Mouse (Mus musculus) liver, embryonic 14.5 days (tissue): ENCODE results near the gene Kantr.

Experiments used
- CTCF ChIP-seq: IDR thresholded peaks from 2 replicates; pipeline ENCODE4 v1.5.1; 2016; ENCODE audit warnings: antibody characterized with exemption, low read depth, control low read depth
- EP300 ChIP-seq: IDR thresholded peaks from 2 replicates; pipeline ENCODE4 v1.6.1; 2016; ENCODE audit warnings: antibody characterized with exemption, low read depth

DNA sequence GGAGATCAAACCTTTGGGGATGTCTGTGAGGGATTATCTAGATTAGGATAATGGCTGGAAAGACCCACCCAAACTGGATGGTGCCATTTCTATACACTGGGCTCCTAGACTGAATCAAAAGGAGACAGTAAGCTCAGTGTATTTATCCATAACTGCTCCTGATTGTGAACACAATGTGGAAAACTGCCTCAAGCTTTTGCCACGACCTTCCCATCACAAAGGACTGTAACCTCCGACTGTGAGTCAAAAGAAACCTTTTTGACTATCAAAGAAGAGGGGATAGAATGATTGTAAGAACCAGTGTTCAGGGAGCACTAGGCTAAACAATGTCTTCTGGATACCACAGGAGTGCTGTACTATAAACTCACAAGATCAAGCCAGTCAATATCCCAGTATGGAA lies 21.1 kb downstream of the Kantr start:
- TF ChIP-seq CTCF (no peak), EP300 (no peak)
